Mouse (Mus musculus) forebrain, postnatal 0 days (tissue): ENCODE measurements at regions not wholly inside any gene's neighbourhood (a gene's known extent, or its start where the extent isn't known, plus 50 kb on each side); places are given as distances from the start of the nearest gene placed in this dataset.

Source experiments
- ATAC-seq: fragments of 200-750 bp; cut with Nextera tagmentation; 2 replicates; pipeline ENCODE4 v1.8.0; 2017; ENCODE audit warnings: mild to moderate bottlenecking, moderate library complexity
- DNase-seq: peaks from one replicate; pipeline ENCODE4 v3.0.0-alpha.2; 2015
- H3K27ac ChIP-seq: fragments of 300-500 bp; sonication (generic); 2 replicates; pipeline ENCODE4 v1.5.1; 2014; ENCODE audit warnings: low read depth, mild to moderate bottlenecking, antibody characterized with exemption, low read length, moderate library complexity, mixed read lengths
- H3K27me3 ChIP-seq: fragments of 300-500 bp; sonication (generic); 2 replicates; pipeline ENCODE4 v1.6.1; 2014; ENCODE audit warnings: mild to moderate bottlenecking, low read length, mixed read lengths; ENCODE audit not compliant: insufficient read depth
- H3K36me3 ChIP-seq: fragments of 300-500 bp; sonication (generic); 2 replicates; pipeline ENCODE4 v1.6.1; 2014; ENCODE audit warnings: mild to moderate bottlenecking, moderate library complexity; ENCODE audit not compliant: insufficient read depth
- H3K4me1 ChIP-seq: fragments of 300-500 bp; sonication (generic); 2 replicates; pipeline ENCODE4 v1.6.1; 2014; ENCODE audit warnings: antibody characterized with exemption; ENCODE audit not compliant: insufficient read depth
- H3K4me2 ChIP-seq: fragments of 300-500 bp; sonication (generic); 2 replicates; pipeline ENCODE4 v1.6.1; 2014; ENCODE audit warnings: low read depth, mild to moderate bottlenecking, moderate library complexity
- H3K4me3 ChIP-seq: fragments of 300-500 bp; sonication (generic); 2 replicates; pipeline ENCODE4 v1.5.1; 2014; ENCODE audit warnings: low read depth, low read length, mixed read lengths
- H3K9ac ChIP-seq: fragments of 300-500 bp; sonication (generic); 2 replicates; pipeline ENCODE4 v1.6.1; 2014; ENCODE audit warnings: mild to moderate bottlenecking
- H3K9me3 ChIP-seq: fragments of 300-500 bp; sonication (generic); 2 replicates; pipeline ENCODE4 v1.6.1; 2016; ENCODE audit warnings: low read length
- CTCF ChIP-seq: sonication (generic); IDR thresholded peaks from 2 replicates; pipeline ENCODE4 v1.5.1; 2016; ENCODE audit warnings: antibody characterized with exemption, control low read depth, low read depth
- WGBS: fragments of 180-500 bp; shearing (Covaris S2); extraction: QIAGEN DNeasy Blood & Tissue Kit; methylation state at CpG from one replicate; pipeline ENCODE4 v1.1.7; 2014; 5-methylcytosine and 5-hydroxymethylcytosine counted together

- H3K9ac ChIP-seq, result no peak overlapping the region
- no peak for DNase-seq
- no peaks in the 10 kb centered on the region for H3K36me3 ChIP-seq
- no peaks in the 10 kb centered on the region for H3K27me3 ChIP-seq
- ATAC-seq, result no peak
- WGBS, result 80% methylated on average over 6 of the region's 6 CpGs
- no peak overlapping the region for H3K27ac ChIP-seq
- no peaks in the 10 kb centered on the region for H3K9me3 ChIP-seq
- H3K4me3 ChIP-seq, result no peak overlapping the region
- TF ChIP-seq CTCF, result no peak
- no peak overlapping the region for H3K4me2 ChIP-seq
- no peaks in the 10 kb centered on the region for H3K4me1 ChIP-seq
Observed at GRCm38 (mm10) chr1:137044076-137044475, 83.8 kb upstream of the Nr5a2 start.

GRCm38 (mm10) chr1:137042414-137043010 is 82.3 kb upstream of the Nr5a2 start:
- Histone ChIP-seq H3K36me3 (no peaks in the 10 kb centered on the region), H3K9ac (no peak overlapping the region), H3K27ac (no peak overlapping the region), H3K9me3 (no peaks in the 10 kb centered on the region), H3K27me3 (no peaks in the 10 kb centered on the region), H3K4me2 (no peak overlapping the region), H3K4me1 (no peaks in the 10 kb centered on the region), H3K4me3 (no peak overlapping the region)
- no peak for DNase-seq
- no peak for ATAC-seq
- 68% methylated on average over 17 of the region's 17 CpGs for WGBS
- TF ChIP-seq CTCF, result no peak

- Histone ChIP-seq H3K4me3 (no peak overlapping the region), H3K27ac (no peak overlapping the region), H3K4me1 (no peaks in the 10 kb centered on the region), H3K9ac (no peak overlapping the region), H3K36me3 (no peaks in the 10 kb centered on the region), H3K27me3 (no peaks in the 10 kb centered on the region), H3K4me2 (no peak overlapping the region), H3K9me3 (no peaks in the 10 kb centered on the region)
- 73% methylated on average over 8 of the region's 8 CpGs for WGBS
- DNase-seq (no peak), ATAC-seq (no peak)
- TF ChIP-seq CTCF, result no peak
Observed at GRCm38 (mm10) chr1:137040898-137041297, 80.7 kb upstream of the Nr5a2 start.

- Histone ChIP-seq H3K9ac (no peak overlapping the region), H3K9me3 (no peaks in the 10 kb centered on the region), H3K36me3 (no peaks in the 10 kb centered on the region), H3K27me3 (no peaks in the 10 kb centered on the region), H3K4me1 (no peaks in the 10 kb centered on the region), H3K4me3 (no peak overlapping the region), H3K4me2 (no peak overlapping the region), H3K27ac (no peak overlapping the region)
- ATAC-seq (no peak), DNase-seq (no peak)
- no peak for TF ChIP-seq CTCF
- 90% methylated on average over 6 of the region's 6 CpGs for WGBS
Observed at GRCm38 (mm10) chr1:137034586-137034985, 74.3 kb upstream of the Nr5a2 start.

- Histone ChIP-seq H3K4me2 (no peak overlapping the region), H3K27me3 (no peaks in the 10 kb centered on the region), H3K4me3 (no peak overlapping the region), H3K9me3 (no peaks in the 10 kb centered on the region), H3K36me3 (no peaks in the 10 kb centered on the region), H3K9ac (no peak overlapping the region), H3K27ac (no peak overlapping the region), H3K4me1 (no peaks in the 10 kb centered on the region)
- no peak for DNase-seq
- no peak for ATAC-seq
- no peak for TF ChIP-seq CTCF
- 80% methylated on average over 5 of the region's 5 CpGs for WGBS
Observed at GRCm38 (mm10) chr1:137033679-137034078, 73.4 kb upstream of the Nr5a2 start.

- no peak overlapping the region for H3K4me3 ChIP-seq
- DNase-seq, result no peak
- no peak for ATAC-seq
- H3K9me3 ChIP-seq, result no peaks in the 10 kb centered on the region
- H3K27ac ChIP-seq, result no peak overlapping the region
- H3K36me3 ChIP-seq, result no peaks in the 10 kb centered on the region
- H3K27me3 ChIP-seq, result no peaks in the 10 kb centered on the region
- no peak overlapping the region for H3K4me2 ChIP-seq
- no peak for TF ChIP-seq CTCF
- H3K4me1 ChIP-seq, result no peaks in the 10 kb centered on the region
- no peak overlapping the region for H3K9ac ChIP-seq
- 89% methylated on average over 6 of the region's 6 CpGs for WGBS
Observed at GRCm38 (mm10) chr1:137023706-137024105, 63.5 kb upstream of the Nr5a2 start.

GRCm38 (mm10) chr1:137020528-137020927 is 60.3 kb upstream of the Nr5a2 start:
- no peak for ATAC-seq
- no peak for DNase-seq
- TF ChIP-seq CTCF, result no peak

More at GRCm38 (mm10) chr1:137020528-137020927, 60.3 kb upstream of the Nr5a2 start:
- no peaks in the 10 kb centered on the region for H3K27me3 ChIP-seq
- H3K9me3 ChIP-seq, result no peaks in the 10 kb centered on the region
- H3K4me2 ChIP-seq, result no peak overlapping the region
- no peak overlapping the region for H3K27ac ChIP-seq
- H3K4me1 ChIP-seq, result no peaks in the 10 kb centered on the region
- H3K9ac ChIP-seq, result no peak overlapping the region
- no peaks in the 10 kb centered on the region for H3K36me3 ChIP-seq
- H3K4me3 ChIP-seq, result no peak overlapping the region
- WGBS, result 89% methylated on average over 1 of the region's 1 CpGs
